Mouse (Mus musculus) hindbrain, postnatal 0 days (tissue): ENCODE results near the gene Smg8. TPM values are rescaled to one million over a fixed set of nuclear protein-coding genes. Genes with fewer than 3 reads are reported as not detected.
"Not testable (repeated sequence)": the region's sequence is repeated elsewhere in the genome, so short reads cannot be mapped to it uniquely, and the experiment has no call there.

Experiments used
- ATAC-seq: fragments of 200-750 bp; cut with Nextera tagmentation; 2 replicates; pipeline ENCODE4 v1.8.0; 2017; ENCODE audit warnings: mild to moderate bottlenecking, moderate TSS enrichment, moderate library complexity
- DNase-seq: peaks from one replicate; pipeline ENCODE4 v3.0.0-alpha.2; 2015; ENCODE audit warnings: low spot score
- H3K27ac ChIP-seq: fragments of 300-500 bp; sonication (generic); 2 replicates; pipeline ENCODE4 v1.5.1; 2014; ENCODE audit warnings: mild to moderate bottlenecking
- H3K27me3 ChIP-seq: fragments of 300-500 bp; sonication (generic); 2 replicates; pipeline ENCODE4 v1.6.1; 2014; ENCODE audit warnings: low read length, mixed read lengths; ENCODE audit not compliant: insufficient read depth
- H3K36me3 ChIP-seq: fragments of 300-500 bp; sonication (generic); 2 replicates; pipeline ENCODE4 v1.6.1; 2014; ENCODE audit warnings: low read length, mixed read lengths; ENCODE audit not compliant: insufficient read depth
- H3K4me1 ChIP-seq: fragments of 300-500 bp; sonication (generic); 2 replicates; pipeline ENCODE4 v1.6.1; 2014; ENCODE audit warnings: antibody characterized with exemption, low read length, mixed read lengths; ENCODE audit not compliant: insufficient read depth
- H3K4me2 ChIP-seq: fragments of 300-500 bp; sonication (generic); 2 replicates; pipeline ENCODE4 v1.6.1; 2014; ENCODE audit warnings: low read depth, mild to moderate bottlenecking, low read length, moderate library complexity, mixed read lengths
- H3K4me3 ChIP-seq: fragments of 300-500 bp; sonication (generic); 2 replicates; pipeline ENCODE4 v1.5.1; 2014; ENCODE audit warnings: low read length
- H3K9ac ChIP-seq: fragments of 300-500 bp; sonication (generic); replicated peaks from 2 replicates; pipeline ENCODE4 v1.6.1; 2014; ENCODE audit warnings: mild to moderate bottlenecking, low read length, moderate library complexity, mixed read lengths
- H3K9me3 ChIP-seq: fragments of 300-500 bp; sonication (generic); 2 replicates; pipeline ENCODE4 v1.6.1; 2016; ENCODE audit warnings: low read length, mixed read lengths
- CTCF ChIP-seq: IDR thresholded peaks from 2 replicates; pipeline ENCODE4 v1.5.1; 2016; ENCODE audit warnings: antibody characterized with exemption, control low read depth, low read depth
- WGBS: fragments of 180-500 bp; shearing (Covaris S2); extraction: QIAGEN DNeasy Blood & Tissue Kit; methylation state at CpG from one replicate; pipeline ENCODE4 v1.1.7; 2014; 5-methylcytosine and 5-hydroxymethylcytosine counted together
- polyA plus RNA-seq: library from polyadenylated mRNA; unstranded; fragments of >200 nt; fragmentation: Nextera tagmentation; extraction: Ambion mirVana; gene quantifications from 2 replicates; pipeline ENCODE4 v1.2.1, GENCODE M21; 2015
- total RNA-seq: library from RNA; depleted of rRNA; stranded (reverse); fragments of >200 nt; gene quantifications from 2 replicates; pipeline ENCODE4 v1.2.3, GENCODE M21; 2014

Gene Smg8
- total and polyA plus RNA-seq, 2 experiments from 2014 or later = 16.0 to 27.0 TPM

- Histone ChIP-seq H3K9me3 (no peaks in the 10 kb centered on the region), H3K4me1 (peaks cover 9% of the 10 kb centered on the region), H3K4me2 (no peak overlapping the region), H3K4me3 (no peak overlapping the region), H3K27ac (no peak overlapping the region), H3K27me3 (no peaks in the 10 kb centered on the region), H3K36me3 (peaks cover 33% of the 10 kb centered on the region), H3K9ac (no peak overlapping the region)
- DNase-seq (no peak), ATAC-seq (no peak)
- TF ChIP-seq CTCF = no peak
- 64% methylated on average over 1 of the region's 1 CpGs for WGBS
These were observed 2.9 kb downstream of the Smg8 start for GRCm38 (mm10) chr11:87083712-87084111.

GRCm38 (mm10) chr11:87073866-87074440 lies 12.6 kb downstream of the Smg8 start, which contains the start of gene Gdpd1:
Gene Gdpd1, minus strand, starts transcription at chr11:87074062.
- Histone ChIP-seq H3K27ac (peak within 1 kb of the TSS; percentile 98), H3K9ac (peak within 1 kb of the TSS; percentile 89), H3K4me1 (no peaks in the 10 kb centered on the region), H3K36me3 (peaks cover 13% of the 10 kb centered on the region; the same call in 1 of the 2 replicates), H3K4me2 (peak within 1 kb of the TSS; percentile 79), H3K9me3 (no peaks in the 10 kb centered on the region), H3K27me3 (no peaks in the 10 kb centered on the region), H3K4me3 (peak within 1 kb of the TSS; percentile 61)
- DNase-seq = peak; percentile 98
- peak; percentile 48 for TF ChIP-seq CTCF
- ATAC-seq = peak; percentile 96
- under 1% methylated on average over 43 of the region's 43 CpGs for WGBS

GRCm38 (mm10) chr11:87073343-87073865 lies 13.2 kb downstream of the Smg8 start:
- under 1% methylated on average over 24 of the region's 24 CpGs for WGBS
- Histone ChIP-seq H3K9me3 (no peaks in the 10 kb centered on the region), H3K4me3 (peak overlapping the region; percentile 61), H3K9ac (peak overlapping the region; percentile 89), H3K4me1 (no peaks in the 10 kb centered on the region), H3K27ac (peak overlapping the region; percentile 98), H3K27me3 (no peaks in the 10 kb centered on the region), H3K36me3 (peaks cover 13% of the 10 kb centered on the region; the same call in 1 of the 2 replicates), H3K4me2 (peak overlapping the region; percentile 79)
- DNase-seq = peak; percentile 84
- peak; percentile 76 for ATAC-seq
- TF ChIP-seq CTCF = peak; percentile 62

GRCm38 (mm10) chr11:87062087-87062486 lies 24.5 kb downstream of the Smg8 start:
- Histone ChIP-seq H3K9me3 (no peaks in the 10 kb centered on the region), H3K4me3 (no peak overlapping the region), H3K9ac (no peak overlapping the region), H3K4me2 (no peak overlapping the region), H3K27me3 (no peaks in the 10 kb centered on the region), H3K4me1 (no peaks in the 10 kb centered on the region), H3K27ac (no peak overlapping the region), H3K36me3 (peaks cover 29% of the 10 kb centered on the region; the same call in 1 of the 2 replicates)
- WGBS = 75% methylated on average over 3 of the region's 3 CpGs
- DNase-seq = no peak
- ATAC-seq = no peak
- no peak for TF ChIP-seq CTCF

- no peak for DNase-seq
- Histone ChIP-seq H3K36me3 (peaks cover 41% of the 10 kb centered on the region; the same call in 1 of the 2 replicates), H3K9me3 (no peaks in the 10 kb centered on the region), H3K27ac (no peak overlapping the region), H3K9ac (no peak overlapping the region), H3K4me1 (no peaks in the 10 kb centered on the region), H3K4me3 (no peak overlapping the region), H3K4me2 (no peak overlapping the region), H3K27me3 (no peaks in the 10 kb centered on the region)
- ATAC-seq = no peak
- WGBS = 95% methylated on average over 2 of the region's 2 CpGs
- no peak for TF ChIP-seq CTCF
These were observed 26.2 kb downstream of the Smg8 start for GRCm38 (mm10) chr11:87060410-87060809.

- Histone ChIP-seq H3K4me3 (no peak overlapping the region), H3K9ac (no peak overlapping the region), H3K36me3 (peaks cover 60% of the 10 kb centered on the region), H3K4me2 (no peak overlapping the region), H3K4me1 (no peaks in the 10 kb centered on the region), H3K27ac (no peak overlapping the region), H3K27me3 (no peaks in the 10 kb centered on the region), H3K9me3 (no peaks in the 10 kb centered on the region)
- TF ChIP-seq CTCF = no peak
- ATAC-seq (no peak), DNase-seq (no peak)
- 93% methylated on average over 6 of the region's 6 CpGs for WGBS
These were observed 30.3 kb downstream of the Smg8 start for GRCm38 (mm10) chr11:87056286-87056685.

- not testable (repeated sequence) for ATAC-seq, H3K27ac ChIP-seq
These were observed 37.7 kb downstream of the Smg8 start for GRCm38 (mm10) chr11:87048900-87049299.

More at GRCm38 (mm10) chr11:87048900-87049299, 37.7 kb downstream of the Smg8 start:
- not testable (repeated sequence) for H3K4me2 ChIP-seq, H3K27me3 ChIP-seq, DNase-seq, H3K4me3 ChIP-seq, H3K9me3 ChIP-seq, H3K9ac ChIP-seq, H3K4me1 ChIP-seq
- peaks cover 41% of the 10 kb centered on the region for H3K36me3 ChIP-seq
- WGBS = 94% methylated on average over 7 of the region's 7 CpGs
